Mouse (Mus musculus): ENCODE results near the gene Phf21a.

Phf21a gene

DNA sequence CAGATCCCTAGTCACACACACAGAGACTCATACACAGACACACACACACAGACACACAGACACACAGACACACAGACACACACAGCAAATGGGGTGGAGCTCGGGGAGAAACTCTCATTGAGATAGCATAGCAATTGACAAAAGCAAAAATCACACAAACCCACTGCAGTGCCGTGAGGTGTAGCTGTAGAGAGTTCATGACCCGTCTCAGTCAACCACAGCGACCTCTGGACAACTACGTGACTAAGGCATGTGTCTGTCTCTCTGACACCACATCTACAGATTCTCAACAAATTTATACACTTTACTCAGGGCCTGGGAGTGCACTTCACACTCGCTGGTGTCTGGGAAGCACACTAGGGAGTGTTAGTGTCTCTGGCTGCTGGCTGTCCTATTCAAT is 27.0 kb upstream of the Phf21a start:
- CTCF ChIA-PET = interaction anchor here in 2 of 4 experiments (0.6 to 1.2 kb wide), 2 partner anchors 58 to 135 kb away, joined by 3 to 13 read pairs; no protein-coding TSS in a partner anchor
- POLR2A ChIA-PET = interaction anchor here in 2 of 4 experiments (0.6 to 1.6 kb wide), 4 partner anchors 10 to 1105 kb away, joined by 3 to 8 read pairs (median 4); no protein-coding TSS in a partner anchor

DNA sequence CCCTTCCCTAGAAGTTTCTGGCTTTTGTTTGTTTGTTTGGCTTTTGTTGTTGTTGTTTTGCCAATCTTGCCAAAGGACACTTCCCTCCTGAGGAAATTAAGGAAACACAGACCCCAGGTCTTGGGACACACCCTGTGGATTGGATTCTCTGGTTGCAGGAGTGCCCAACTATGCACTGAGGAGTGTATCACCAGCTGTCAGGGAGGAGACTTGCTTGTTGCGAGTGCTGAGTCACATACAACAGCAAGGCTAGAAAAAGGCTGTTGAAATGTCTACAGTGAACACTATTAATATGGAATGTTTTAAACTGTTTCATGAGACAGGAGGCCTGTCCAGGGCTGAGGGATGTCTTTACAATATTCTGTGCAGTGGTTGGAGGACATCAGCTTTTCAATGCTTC is 26.0 kb upstream of the Phf21a start:
- ChIA-PET CTCF (no interaction called here), POLR2A (no interaction called here)

DNA sequence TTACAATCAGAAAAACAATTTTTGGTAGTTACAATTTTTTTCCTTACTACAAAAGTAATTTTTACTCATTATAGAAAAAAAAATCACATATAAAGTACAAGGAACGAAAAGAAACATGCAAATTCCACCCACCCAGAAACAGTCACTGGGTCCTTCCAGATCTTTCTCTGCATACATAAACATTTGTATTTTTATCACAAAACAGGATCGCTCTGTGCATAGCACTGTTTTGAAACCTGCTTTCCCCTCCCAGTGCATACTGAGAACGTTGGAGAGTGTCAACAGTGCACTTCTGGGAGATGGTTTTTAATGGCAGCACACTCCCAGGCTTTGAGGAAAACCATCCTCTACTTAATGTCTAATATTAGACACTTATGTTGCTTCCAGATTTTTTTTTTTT is 25.3 kb upstream of the Phf21a start:
- ChIA-PET POLR2A (no interaction called here), CTCF (no interaction called here)

DNA sequence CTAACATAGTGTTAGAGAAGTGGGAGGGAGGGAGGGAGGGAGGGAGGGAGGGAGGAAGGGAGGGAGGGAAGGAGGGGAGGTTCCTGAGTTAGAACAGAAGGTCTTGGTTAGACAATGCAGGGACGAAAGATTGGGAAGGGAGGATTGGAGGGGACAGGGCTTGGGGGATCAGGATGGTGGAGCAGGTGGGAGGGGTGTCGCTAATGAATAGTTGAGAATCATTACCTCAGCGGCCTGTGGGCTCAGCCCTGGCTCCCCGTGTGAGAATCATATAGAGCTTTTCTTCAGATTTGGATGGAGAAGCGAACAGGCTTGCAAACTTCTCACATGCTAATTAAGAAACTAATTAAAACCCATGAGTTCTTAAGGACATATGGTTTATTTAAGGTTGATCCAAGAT is 23.3 kb upstream of the Phf21a start:
- CTCF ChIA-PET = no interaction called here
- POLR2A ChIA-PET = no interaction called here

DNA sequence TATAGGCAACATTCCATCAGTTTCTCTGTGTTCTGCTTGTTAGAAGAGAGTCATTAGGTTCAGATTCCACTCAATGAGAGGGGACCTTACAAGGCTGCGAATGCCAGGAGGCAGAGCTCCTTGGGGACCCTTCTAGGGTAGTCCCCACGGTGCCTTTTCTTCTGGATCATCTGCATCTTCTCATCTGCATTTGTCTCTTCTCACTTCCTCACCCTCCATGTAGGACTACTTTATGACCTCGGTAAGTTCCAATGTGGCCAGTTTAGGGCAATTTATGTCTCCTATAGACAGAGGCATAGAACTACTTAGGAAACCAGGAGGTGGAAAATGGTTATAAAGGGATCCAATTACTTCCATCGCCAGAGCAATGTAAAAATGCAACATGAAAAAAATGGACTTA is 21.8 kb upstream of the Phf21a start:
- POLR2A ChIA-PET = no interaction called here
- CTCF ChIA-PET = no interaction called here

DNA sequence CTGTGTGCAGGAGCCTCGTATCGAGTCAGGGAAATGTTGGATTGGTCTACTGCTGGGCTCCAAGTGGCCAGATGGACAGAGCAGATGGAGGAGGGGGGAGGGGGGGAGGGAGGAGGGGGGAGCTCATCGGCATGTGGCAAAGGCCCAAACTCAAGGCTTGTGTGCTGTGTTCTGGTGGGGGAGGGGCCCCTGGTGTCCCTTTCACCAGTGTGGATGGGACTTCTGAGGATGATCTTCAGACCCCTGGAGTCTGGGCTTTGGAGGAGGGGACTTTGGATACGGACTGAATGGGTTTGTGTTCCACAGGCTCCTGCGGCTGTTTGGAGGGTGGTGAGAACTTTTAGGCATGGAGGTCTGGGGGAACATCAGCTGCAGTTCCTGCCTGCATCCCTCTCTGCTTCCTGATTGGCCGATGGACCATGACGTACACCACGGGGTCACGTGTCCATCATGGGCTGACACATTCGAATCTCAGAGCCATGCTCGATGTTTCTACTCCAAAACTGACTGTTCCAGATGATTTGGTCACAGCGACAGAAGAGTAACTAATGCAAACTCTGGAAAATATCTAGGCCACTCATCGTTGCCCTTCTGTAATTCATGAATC is 16.7 kb upstream of the Phf21a start:
- POLR2A ChIA-PET = interaction anchor here in 1 of 4 experiments (0.5 to 0.8 kb wide), 2 partner anchors 314 to 354 kb away, joined by 3 read pairs; no protein-coding TSS in a partner anchor
- CTCF ChIA-PET = interaction anchor here in 1 of 4 experiments (0.7 kb wide), 1 partner anchor 410 kb away, joined by 4 read pairs; no protein-coding TSS in a partner anchor

DNA sequence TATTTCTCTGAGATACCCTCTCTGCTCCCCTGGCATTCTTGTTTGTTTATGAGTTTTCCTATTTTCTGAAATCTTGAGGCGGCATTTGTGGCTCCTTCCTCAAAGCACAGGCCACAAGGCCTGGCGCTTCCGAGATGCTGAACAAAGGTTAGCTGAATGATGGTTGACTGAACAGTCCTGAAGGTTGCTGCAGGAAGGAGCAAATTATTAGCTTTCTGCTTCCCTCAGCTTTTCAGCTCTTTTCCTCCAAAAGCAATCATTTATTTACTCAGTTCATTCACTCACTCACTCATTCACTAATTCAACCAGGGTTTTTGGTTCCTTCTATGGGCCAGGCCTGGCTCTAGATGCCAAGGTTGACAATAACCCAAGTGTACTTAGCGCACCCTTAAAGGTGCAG is 10.7 kb upstream of the Phf21a start:
- POLR2A ChIA-PET = interaction anchor here in 1 of 4 experiments (0.5 kb wide), 1 partner anchor 137 kb away, joined by 4 read pairs; no protein-coding TSS in a partner anchor
- CTCF ChIA-PET = no interaction called here

DNA sequence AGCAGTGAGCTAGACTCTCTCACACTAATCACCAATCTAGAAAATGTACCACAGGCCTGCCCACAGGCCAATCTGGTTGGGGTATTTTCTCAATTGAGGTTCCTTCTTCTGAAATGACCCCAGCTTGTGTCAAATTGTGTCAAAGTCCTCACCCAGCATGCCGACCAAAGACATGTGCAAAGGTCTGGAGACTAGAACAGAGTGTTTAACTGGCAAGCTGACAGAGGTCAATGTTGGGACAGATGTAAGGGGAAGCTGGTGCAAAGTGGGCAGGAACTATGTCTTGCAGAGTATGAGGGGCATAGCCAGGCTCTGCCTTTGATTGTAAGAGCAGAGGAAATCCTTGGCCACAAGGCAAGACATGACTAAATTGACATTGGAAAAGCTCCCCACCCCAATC is 7.2 kb upstream of the Phf21a start:
- ChIA-PET POLR2A (interaction anchor here in 1 of 4 experiments (1.0 kb wide), 1 partner anchor 62 kb away, joined by 3 read pairs; no protein-coding TSS in a partner anchor), CTCF (interaction anchor here in 1 of 4 experiments (0.6 kb wide), 1 partner anchor 68 kb away, joined by 3 read pairs; no protein-coding TSS in a partner anchor)

DNA sequence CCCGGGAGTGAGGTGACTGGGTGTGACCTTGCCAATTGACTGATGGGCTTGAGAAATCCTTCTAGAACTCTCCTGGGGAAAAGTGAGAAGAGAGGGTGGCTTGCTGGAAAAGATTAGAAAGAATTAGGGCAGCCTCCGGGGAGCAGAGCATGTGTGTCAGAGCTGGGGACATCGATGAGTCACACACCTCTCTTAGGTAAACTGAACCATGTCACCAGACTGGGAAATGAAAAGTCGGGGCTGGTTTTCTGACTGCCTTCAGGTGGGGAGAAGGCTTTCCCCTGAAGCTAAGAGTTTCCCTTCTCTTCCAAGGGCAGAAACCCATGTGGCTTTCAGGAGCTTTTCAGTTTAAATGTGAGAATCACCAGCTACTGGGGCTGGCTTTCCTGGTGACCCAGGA is 5.9 kb upstream of the Phf21a start:
- CTCF ChIA-PET = no interaction called here
- POLR2A ChIA-PET = interaction anchor here in 1 of 4 experiments (0.9 kb wide), 1 partner anchor 13 kb away, joined by 3 read pairs; no protein-coding TSS in a partner anchor

DNA sequence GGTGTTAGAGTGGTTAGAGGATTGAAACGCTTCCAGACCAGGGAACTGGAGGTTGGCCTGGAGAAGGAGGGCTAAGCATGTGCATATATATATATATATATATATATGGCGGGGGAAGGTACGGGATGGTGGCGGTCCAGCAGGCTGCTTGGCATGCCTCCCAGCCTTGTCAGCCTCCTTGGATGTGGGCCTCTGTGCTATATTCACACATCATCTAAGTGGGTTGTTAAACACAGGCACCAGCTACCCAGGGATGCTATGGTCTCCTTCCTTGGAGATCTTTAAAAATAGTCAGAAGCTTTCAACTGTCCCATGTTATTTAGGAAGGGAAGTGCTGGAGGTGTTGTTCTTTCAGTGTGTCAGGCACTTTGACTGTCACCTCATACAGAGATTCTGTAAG is 3.1 kb upstream of the Phf21a start:
- CTCF ChIA-PET = interaction anchor here in 1 of 4 experiments (0.7 kb wide), 1 partner anchor 207 kb away, joined by 3 read pairs; no protein-coding TSS in a partner anchor
- POLR2A ChIA-PET = no interaction called here

DNA sequence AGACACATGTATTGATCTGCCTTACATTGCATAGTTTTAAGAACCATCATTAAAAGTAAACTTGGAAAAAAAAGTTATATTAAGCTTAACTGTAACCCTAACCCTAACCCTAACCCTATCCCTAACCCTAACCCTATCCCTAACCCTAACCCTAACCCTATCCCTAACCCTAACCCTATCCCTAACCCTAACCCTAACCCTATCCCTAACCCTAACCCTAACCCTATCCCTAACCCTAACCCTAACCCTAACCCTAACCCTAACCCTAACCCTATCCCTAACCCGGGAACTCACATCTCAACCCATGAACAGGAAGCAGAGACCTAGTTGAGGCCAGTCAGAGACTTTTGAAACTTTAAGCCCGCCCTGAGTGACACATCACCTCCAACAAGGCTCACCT is 586 bp downstream of the Phf21a start:
- ChIA-PET POLR2A (interaction anchor here in 1 of 4 experiments (1.3 kb wide), 1 partner anchor 251 kb away, joined by 6 read pairs; no protein-coding TSS in a partner anchor), CTCF (interaction anchor here in 1 of 4 experiments (0.6 kb wide), 1 partner anchor 86 kb away, joined by 3 read pairs; no protein-coding TSS in a partner anchor)

DNA sequence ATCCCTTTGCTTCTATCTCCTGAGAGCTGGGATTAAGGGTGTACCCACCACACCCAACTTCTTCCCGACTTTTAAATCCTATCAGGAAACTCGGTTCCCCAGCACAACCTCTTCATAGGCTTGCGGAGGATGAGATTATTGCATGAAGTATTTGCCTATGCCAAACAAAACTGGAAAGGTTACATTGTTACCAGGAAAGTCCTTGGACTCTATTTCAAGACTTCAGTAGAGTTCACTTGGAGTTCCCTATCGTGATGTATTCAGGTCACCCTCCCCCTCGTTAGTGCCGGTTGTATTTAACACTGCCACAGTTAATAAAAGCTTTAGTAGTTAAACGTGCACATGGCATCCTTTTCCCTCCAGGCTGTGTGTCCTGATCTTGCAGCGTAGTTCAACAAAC is 1.2 kb downstream of the Phf21a start:
- ChIA-PET CTCF (no interaction called here), POLR2A (interaction anchor here in 1 of 4 experiments (1.3 kb wide), 1 partner anchor 251 kb away, joined by 6 read pairs; no protein-coding TSS in a partner anchor)

DNA sequence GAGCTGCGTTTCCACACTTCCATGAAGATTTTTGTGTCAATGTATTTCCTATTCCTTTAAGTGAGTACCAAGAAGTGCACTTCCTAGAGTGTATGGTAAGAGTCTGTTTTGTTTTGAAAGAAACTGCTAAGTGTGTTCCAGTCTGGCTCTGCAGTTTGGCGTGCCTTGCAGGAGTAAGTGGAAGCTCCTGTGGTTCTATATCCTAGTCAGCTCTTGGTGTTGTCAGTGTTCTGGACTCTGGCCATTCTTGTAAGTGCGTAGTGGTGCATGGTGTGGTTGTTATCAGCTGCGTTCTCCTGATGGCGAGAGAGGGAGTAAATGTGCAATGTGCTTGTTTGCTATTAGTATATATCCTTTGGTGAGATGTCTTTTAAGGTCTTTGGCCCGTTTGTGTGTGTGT is 7.9 kb downstream of the Phf21a start:
- ChIA-PET CTCF (no interaction called here), POLR2A (interaction anchor here in 1 of 4 experiments (2.0 kb wide), 1 partner anchor 9 kb away, joined by 7 read pairs; no protein-coding TSS in a partner anchor)

DNA sequence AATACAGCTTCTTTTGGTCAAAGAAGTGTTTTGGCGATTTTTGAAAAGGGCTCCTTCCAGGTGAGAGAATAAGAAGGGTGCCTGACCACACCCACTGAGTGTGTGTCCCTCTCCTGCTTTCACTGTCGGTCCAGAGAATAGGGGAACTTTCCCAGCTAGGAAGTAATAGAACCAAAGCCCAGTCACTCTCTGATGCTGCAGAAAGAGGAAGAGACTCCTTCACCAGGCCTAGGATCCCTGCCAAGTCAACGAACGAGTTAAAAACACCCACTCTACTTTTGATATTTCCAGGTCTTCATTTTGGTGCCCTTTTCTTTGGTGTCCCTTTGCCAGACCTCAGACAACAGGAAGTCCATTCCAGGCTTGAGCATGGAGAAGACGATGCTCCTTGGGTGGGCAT is 31.6 kb downstream of the Phf21a start:
- CTCF ChIA-PET = no interaction called here
- POLR2A ChIA-PET = interaction anchor here in 1 of 4 experiments (0.7 kb wide), 1 partner anchor 78 kb away, joined by 9 read pairs; no protein-coding TSS in a partner anchor

DNA sequence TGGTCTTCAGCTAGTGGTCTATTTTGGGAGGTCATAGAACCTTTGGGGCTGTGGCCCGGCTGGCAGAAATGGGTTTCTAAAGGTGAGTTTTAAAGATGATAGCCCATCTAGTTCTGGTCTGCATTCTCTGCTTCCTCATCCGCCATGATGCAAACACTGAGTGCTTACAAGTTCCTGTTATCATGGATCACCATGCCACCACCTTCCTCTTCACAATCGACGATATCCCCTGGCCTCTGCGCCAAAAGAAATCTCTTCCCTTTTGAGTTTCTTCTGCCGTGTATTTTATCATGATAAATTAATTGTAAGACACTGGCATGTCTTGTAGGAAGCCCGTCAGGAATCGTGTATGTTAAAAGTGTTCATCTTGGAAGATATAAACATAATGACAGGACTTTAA is 32.4 kb downstream of the Phf21a start:
- CTCF ChIA-PET = no interaction called here
- POLR2A ChIA-PET = no interaction called here

DNA sequence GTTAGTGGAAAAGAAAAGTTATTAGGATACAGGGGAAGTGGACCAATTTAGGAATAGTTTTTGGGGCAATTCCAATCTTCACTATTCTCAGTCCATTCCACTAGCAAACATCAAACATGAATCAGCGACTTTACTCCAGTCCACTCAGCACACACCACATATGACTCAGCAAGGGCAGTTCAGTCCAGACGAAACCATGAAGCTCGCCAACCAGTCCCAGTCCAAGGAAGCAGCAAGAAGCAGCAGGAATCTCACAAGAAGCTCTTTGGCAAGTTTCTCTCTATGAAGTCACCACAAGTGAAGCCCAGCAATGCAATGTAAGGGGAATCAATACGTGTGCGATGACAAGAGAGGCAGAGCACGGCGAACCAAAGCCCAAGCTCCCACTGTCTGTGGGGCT is 37.2 kb downstream of the Phf21a start:
- CTCF ChIA-PET = no interaction called here
- POLR2A ChIA-PET = interaction anchor here in 1 of 4 experiments (0.5 kb wide), 1 partner anchor 53 kb away, joined by 5 read pairs; no protein-coding TSS in a partner anchor

DNA sequence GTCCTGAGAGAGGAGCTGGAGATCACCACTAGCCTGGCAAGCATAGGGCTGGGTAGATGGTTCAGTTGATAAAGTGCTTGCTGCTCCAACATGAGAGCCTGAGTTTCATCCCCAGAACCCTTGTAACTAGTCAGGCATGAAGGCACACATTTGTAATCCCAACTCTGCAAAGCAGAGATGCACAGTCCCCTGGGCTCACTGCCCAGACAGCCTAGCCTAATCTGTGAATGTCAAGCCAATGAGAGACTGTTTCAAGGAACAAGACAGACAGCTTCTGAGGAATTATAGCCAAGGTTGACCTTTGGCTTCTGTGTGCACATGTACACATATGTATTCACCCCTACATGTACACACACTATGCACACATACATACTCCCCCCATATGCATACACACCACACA is 45.8 kb downstream of the Phf21a start:
- POLR2A ChIA-PET = interaction anchor here in 1 of 4 experiments (0.6 to 1.5 kb wide), 3 partner anchors 23 to 1509 kb away, joined by 3 to 4 read pairs (median 3); no protein-coding TSS in a partner anchor

DNA sequence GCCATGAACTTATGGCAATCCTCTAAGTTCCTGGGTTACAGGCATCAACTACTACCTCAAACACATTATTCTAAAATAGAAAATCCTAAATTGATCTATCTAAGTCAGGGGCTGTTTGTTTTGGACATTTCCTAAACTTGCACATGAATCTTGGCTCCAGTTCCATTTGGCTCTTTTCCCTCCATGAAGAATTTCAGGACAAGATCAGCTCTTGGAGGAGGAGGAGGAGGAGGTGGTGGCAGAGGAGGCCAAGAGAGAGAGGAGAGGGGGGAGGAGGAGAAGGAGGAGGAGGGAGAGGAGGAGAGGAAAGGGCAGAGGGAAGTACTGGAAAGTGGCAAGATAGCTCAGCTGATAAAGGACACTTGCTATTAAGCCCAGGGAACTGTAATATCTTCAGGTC is 46.4 kb downstream of the Phf21a start:
- ChIA-PET CTCF (no interaction called here), POLR2A (interaction anchor here in 1 of 4 experiments (0.6 to 1.5 kb wide), 4 partner anchors 22 to 1510 kb away, joined by 3 to 4 read pairs (median 4); no protein-coding TSS in a partner anchor)

More for the DNA sequence above, 45.8 kb downstream of the Phf21a start:
- CTCF ChIA-PET = no interaction called here

DNA sequence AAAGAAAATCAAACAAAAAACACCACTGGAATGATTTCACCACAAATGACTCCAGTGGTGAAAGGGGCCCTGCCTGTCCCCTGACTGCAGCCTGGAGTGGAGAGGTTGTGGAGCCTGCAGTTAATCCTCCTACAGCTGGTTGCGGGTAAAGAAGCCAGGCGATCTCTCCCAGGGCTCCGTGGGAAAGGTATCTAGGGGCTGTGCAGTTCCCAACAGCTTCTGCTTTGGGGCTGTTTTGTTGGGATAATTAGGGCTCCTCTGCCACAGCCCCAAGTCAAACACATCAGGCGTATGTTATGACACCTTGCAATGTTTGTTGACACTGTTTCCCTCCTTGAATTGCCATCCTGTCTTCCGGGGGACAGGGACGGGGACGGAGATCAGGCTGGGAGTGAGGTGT is 47.5 kb downstream of the Phf21a start:
- ChIA-PET POLR2A (interaction anchor here in 2 of 4 experiments (0.6 to 1.5 kb wide), 8 partner anchors 8 to 157 kb away, joined by 3 to 4 read pairs (median 3); no protein-coding TSS in a partner anchor), CTCF (interaction anchor here in 3 of 4 experiments (0.8 to 1.6 kb wide), 3 partner anchors 153 to 361 kb away, joined by 3 to 6 read pairs (median 3); no protein-coding TSS in a partner anchor)

DNA sequence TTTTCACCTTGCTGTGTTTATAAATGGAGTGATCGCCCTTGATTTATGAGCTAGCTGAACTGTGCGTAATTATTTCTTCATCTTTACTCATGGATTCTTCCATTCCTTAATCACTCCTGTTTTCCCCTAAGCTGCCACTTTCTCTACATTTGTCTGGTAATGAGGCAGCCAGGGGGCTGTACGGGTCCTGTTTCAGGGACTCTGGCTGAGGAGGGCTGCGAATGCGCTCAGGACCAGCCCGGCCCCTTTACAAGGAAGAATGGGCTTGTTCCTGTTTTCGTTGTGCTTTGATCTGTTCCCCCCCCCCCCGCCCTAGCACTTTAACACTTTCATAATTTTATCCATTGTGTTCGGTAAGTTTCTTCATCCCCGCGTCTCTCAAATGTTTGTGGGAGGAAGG is 48.2 kb downstream of the Phf21a start:
- CTCF ChIA-PET = interaction anchor here in 3 of 4 experiments (0.8 to 1.6 kb wide), 3 partner anchors 153 to 362 kb away, joined by 3 to 6 read pairs (median 3); no protein-coding TSS in a partner anchor
- POLR2A ChIA-PET = interaction anchor here in 2 of 4 experiments (0.6 to 1.5 kb wide), 10 partner anchors 8 to 836 kb away, joined by 3 to 4 read pairs (median 3); no protein-coding TSS in a partner anchor
